Mouse (Mus musculus) midbrain, embryonic 10.5 days (tissue): ENCODE data around the gene Gm10139. TPM values are rescaled to one million over a fixed set of nuclear protein-coding genes. Genes with fewer than 3 reads are reported as not detected.
"Not testable (repeated sequence)": the region's sequence is repeated elsewhere in the genome, so short reads cannot be mapped to it uniquely, and the experiment has no call there.

Experiments
- DNase-seq: peaks from one replicate; pipeline ENCODE4 v3.0.0-alpha.2; 2017; ENCODE audit warnings: low spot score
- H3K27ac ChIP-seq: fragments of 300-500 bp; sonication (generic); replicated peaks from 2 replicates; pipeline ENCODE4 v1.5.1; 2016; ENCODE audit warnings: mild to moderate bottlenecking
- H3K27me3 ChIP-seq: fragments of 300-500 bp; sonication (generic); 2 replicates; pipeline ENCODE4 v1.6.1; 2016; ENCODE audit warnings: low read depth, mild to moderate bottlenecking; ENCODE audit not compliant: poor library complexity, severe bottlenecking
- H3K36me3 ChIP-seq: fragments of 300-500 bp; sonication (generic); 2 replicates; pipeline ENCODE4 v1.6.1; 2016; ENCODE audit warnings: mild to moderate bottlenecking, moderate library complexity
- H3K4me1 ChIP-seq: fragments of 300-500 bp; sonication (generic); 2 replicates; pipeline ENCODE4 v1.6.1; 2016
- H3K4me3 ChIP-seq: fragments of 300-500 bp; sonication (generic); 2 replicates; pipeline ENCODE4 v1.5.1; 2016; ENCODE audit warnings: mild to moderate bottlenecking, moderate library complexity
- H3K9me3 ChIP-seq: fragments of 300-500 bp; sonication (generic); replicated peaks from 2 replicates; pipeline ENCODE4 v1.6.1; 2016; ENCODE audit warnings: mild to moderate bottlenecking
- WGBS: fragments of 180-500 bp; shearing (Covaris S2); methylation state at CpG from one replicate; pipeline ENCODE4 v1.1.7; 2016; 5-methylcytosine and 5-hydroxymethylcytosine counted together
- polyA plus RNA-seq: library from polyadenylated mRNA; unstranded; fragments of >200 nt; fragmentation: Nextera tagmentation; extraction: Ambion mirVana; gene quantifications from 2 replicates; pipeline ENCODE4 v1.2.1, GENCODE M21; 2016

Gm10139 gene
- not detected in 2 replicates for polyA plus RNA-seq

- H3K27ac ChIP-seq, H3K27me3 ChIP-seq, DNase-seq, H3K4me3 ChIP-seq, H3K4me1 ChIP-seq, H3K36me3 ChIP-seq, H3K9me3 ChIP-seq: not testable (repeated sequence)
- WGBS, result 86% methylated on average over 1 of the region's 3 CpGs
Measured at GRCm38 (mm10) chr13:65512378-65512777, at the start of gene Gm10139. TSS of gene Gm10139 (plus strand) at chr13:65512678.

- H3K36me3 ChIP-seq, H3K27me3 ChIP-seq, DNase-seq, H3K27ac ChIP-seq, H3K4me1 ChIP-seq, H3K4me3 ChIP-seq: not testable (repeated sequence)
- peaks cover 14% of the 10 kb centered on the region for H3K9me3 ChIP-seq
- 87% methylated on average over 4 of the region's 4 CpGs for WGBS
Measured at GRCm38 (mm10) chr13:65557636-65558035, 45.2 kb downstream of the Gm10139 start.

Other genes with a start within 250 kb of the Gm10139 start
- gene Zfp369, start 233.9 kb upstream of the Gm10139 start, polyA plus RNA-seq, result 11.6 and 13.8 TPM in 2 replicates